Mouse (Mus musculus): ENCODE measurements around the gene Smyd4.

The Smyd4 gene

GRCm38 (mm10) chr11:75348199-75348889 lies at the start of gene Smyd4, which contains the start of gene Rpa1:
Gene Smyd4, plus strand, starts transcription at chr11:75348433.
Gene Rpa1, minus strand, starts transcription at chr11:75348324.
- peak; percentile 83 to 92 for DNase-seq (ENCODE audit: low spot score in 2 of 2)

- no peak for DNase-seq (ENCODE audit: low spot score in 2 of 2)
Observed at GRCm38 (mm10) chr11:75298491-75298890, 49.7 kb upstream of the Smyd4 start.

DNA sequence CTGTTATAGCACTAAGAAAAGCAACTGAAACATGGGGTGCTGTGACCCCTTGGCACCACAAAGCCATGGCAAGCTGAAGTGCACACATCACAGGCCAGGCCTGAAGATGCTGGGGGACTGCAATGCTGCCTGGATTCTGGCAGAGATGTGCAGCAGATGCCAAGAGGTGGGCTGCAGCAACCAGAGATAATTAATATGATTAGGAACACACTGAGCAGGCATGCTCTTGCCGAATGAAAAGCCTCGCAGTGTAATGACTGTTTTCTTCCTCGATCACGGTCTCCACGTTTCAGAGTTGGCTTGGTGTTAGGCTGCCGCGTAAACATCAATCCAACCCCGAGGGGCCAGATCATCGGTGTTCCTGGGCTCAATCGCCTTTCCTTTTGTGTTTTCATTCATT lies 48.4 kb upstream of the Smyd4 start:
- no peak for DNase-seq (ENCODE audit: low spot score in 2 of 2)

DNA sequence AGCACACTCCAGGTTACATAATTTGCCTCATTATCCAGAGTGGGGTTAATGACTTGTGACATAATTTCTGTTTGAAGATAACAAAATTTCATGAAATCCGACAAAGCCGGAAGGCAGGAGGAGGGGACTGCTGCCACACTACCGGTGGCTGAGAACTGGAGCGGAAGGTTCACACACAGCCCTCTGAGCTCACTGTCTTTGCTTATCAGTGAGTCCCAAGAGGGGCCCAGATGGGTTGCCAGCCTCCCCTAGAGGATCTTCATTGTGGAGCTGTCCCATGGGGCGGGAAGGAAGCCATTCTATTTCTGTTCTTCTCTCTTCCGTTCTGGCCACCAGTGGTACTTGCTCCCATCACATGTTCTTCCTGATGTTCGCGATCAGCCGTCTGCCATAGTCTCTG lies 47.3 kb upstream of the Smyd4 start:
- DNase-seq (ENCODE audit: low spot score in 2 of 2), result no peak

DNA sequence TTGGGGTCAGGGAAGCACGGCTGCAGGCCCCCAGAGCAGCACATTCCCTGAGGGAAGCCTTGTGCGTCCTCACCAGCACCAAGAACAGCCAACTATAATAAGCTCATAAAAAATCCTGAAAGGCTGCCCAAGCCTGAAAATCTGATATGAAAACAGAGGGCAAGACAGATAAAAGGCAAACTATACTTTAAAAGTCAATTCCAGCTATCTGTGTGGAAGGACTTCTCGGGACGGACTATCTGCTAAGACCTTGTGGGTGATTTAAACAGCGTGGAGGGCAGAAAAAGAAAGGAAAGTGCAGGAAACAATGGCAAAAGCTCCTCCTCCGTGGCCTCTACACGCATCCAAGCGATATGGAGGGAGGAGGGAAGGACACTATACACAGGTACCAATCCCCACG lies 43.4 kb upstream of the Smyd4 start:
- no peak for DNase-seq (ENCODE audit: low spot score in 2 of 2)

DNA sequence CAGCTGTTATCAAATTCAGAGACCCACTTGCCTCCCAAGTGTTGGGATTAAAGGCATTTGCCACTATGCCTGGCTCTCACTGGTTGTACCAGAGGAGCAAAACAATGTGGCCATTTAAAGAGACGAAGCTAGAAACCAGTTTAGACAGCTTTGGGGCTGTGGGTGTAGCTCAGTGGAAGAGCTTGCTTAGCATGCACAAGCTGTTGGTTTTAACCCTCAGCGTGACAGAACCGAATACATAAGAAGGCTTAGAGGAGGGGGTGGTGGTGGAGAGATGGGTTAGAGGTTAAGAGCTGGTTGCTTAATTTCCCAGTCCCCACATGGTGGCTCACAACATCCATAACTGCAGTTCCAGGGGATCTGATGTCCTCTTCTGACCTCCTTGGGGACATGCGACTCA lies 39.6 kb upstream of the Smyd4 start:
- no peak for DNase-seq (ENCODE audit: low spot score in 2 of 2)

- no peak for DNase-seq (ENCODE audit: low spot score in 2 of 2)
Observed at GRCm38 (mm10) chr11:75310813-75311212, 37.4 kb upstream of the Smyd4 start.

DNA sequence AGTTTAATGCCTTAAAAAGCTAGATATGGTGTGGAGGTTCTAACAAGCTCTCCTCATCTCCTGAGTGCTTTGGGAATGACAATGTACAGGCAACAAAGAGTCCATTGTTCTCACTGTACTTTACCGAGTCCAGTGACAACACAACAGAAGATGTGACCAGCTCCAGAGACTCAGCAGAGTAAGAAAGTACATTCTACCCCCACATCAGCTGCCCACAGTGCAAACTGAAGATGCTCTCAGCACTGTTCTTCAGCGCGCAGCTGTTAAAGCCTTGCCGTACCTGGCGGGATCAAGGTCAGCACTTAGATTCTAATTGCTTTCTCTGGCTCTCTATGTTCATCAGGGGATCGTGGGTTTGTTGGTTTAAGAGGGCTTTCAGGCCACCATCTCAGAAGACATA lies 36.5 kb upstream of the Smyd4 start:
- DNase-seq (ENCODE audit: low spot score in 2 of 2), result no peak

GRCm38 (mm10) chr11:75313834-75314233 lies 34.4 kb upstream of the Smyd4 start:
- DNase-seq (ENCODE audit: low spot score in 2 of 2), result no peak

- no peak for DNase-seq (ENCODE audit: low spot score in 2 of 2)
Observed at GRCm38 (mm10) chr11:75318351-75319221, 29.6 kb upstream of the Smyd4 start.

DNA sequence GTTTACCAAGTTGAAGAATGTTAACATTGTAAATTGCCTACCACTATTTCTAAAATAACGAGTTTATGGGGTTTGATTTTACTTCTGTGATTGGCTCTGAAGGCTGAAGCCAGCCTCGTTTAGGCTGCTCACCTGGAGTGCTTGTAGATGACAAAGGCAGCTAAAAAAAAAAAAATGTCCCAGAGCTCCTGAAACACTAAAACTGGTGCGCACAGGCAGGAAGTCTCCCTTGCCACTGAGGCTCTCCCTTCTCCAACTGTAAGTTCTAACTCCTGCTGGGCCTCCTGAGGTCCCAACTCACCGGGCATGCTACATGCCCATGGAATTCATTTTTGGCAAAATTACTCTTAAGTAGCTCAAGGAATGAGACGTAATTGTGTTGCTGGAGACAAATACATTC lies 29.0 kb upstream of the Smyd4 start:
- DNase-seq (ENCODE audit: low spot score in 2 of 2), result no peak

DNA sequence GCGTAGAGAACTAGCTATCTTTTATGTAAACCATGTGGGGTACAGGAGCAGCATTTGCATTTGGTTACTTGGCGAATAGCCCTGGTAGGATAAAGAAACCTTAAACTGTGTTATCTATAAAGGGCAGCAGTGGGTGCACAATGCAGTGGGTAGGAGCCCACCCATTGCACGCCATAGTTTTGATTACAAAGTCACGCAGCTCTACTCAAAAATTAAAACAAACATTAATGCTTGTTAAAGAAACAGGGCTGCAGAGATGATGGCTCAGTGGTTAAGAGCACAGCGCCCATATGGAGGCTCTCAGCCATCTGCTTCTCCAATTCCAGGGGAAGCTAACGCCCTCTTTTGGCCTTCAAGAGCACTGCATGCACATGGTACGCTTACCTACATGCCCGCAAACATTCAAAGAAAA lies 24.9 kb upstream of the Smyd4 start:
- no peak for DNase-seq (ENCODE audit: low spot score in 2 of 2)

- DNase-seq (ENCODE audit: low spot score in 2 of 2), result no peak
Observed at GRCm38 (mm10) chr11:75324433-75324832, 23.8 kb upstream of the Smyd4 start.

DNA sequence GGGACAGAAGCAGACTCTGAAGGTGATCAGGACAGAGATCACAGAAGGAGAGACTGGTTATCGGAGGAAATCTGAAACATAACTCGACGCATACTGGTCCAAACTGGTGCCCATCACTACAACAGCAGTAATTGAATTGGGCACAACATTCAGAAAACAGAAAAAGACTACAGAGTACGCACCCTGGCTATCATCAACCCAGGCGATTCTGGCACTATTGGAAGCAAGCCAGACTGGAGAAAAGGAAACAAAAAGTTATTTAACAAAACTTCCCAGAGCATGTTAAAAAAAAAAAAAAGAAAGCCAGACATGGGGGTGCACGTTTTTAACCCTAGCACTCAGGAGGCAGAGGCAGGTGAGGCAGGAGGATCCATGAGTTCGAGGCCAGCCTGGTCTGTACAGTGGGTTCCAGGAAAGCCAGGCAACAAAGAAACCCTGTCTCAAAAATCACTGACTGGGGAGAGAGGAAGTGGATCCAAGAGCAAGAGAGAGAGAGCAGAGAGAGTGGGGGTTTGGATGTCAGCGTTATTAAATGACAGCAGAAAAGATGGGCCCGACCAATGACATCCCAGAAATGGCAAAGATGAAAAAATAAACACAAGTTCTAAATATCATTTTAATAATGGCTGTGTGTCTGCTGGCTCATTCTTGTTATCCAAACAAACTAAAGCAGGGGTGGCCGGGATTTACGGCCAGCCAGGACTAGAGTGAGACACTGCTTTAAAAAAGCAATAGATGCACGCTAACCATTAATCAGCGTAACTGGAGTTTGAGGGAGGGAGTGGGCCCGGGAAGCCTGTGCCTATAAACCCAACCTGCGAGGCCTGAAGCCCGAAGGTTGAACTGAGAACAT lies 22.9 kb upstream of the Smyd4 start:
- no peak for DNase-seq (ENCODE audit: low spot score in 2 of 2)

DNA sequence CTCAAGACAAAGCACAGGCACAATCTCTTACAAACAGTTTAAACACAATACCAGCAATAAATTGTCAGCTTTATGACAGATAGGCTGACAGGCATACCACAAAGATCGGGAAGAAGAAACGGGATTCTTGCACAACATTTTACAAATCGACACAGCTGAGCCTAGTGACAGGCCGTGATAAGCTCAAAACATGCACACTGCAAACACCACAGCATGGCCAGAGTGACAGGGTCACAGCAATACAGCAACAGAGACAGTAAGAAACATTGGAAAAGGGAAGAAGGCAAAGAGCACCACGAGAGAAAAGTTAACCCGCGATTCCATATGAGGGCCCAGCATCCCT lies 22.3 kb upstream of the Smyd4 start:
- no peak for DNase-seq (ENCODE audit: low spot score in 2 of 2)

DNA sequence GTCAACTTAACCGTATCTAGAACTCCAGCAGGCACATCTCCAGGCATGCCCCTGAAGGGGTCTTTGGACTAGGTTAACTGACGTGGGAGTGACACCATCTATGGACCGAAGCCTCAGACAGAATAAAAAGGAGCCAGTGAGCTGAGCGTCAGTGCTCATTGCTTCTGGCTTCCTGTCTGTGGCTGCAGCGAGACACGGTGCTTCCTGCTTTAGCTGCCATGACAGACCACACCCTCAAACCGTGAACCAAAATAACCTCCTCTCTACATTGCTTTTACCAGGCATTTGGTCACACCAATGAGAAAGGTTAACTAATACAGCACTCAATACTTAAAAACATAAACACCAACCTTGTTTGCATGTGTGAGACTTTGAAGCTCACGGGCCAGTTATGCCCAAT lies 11.6 kb upstream of the Smyd4 start:
- DNase-seq (ENCODE audit: low spot score in 2 of 2), result no peak

GRCm38 (mm10) chr11:75337246-75337645 lies 11.0 kb upstream of the Smyd4 start:
- DNase-seq (ENCODE audit: low spot score in 2 of 2), result no peak

GRCm38 (mm10) chr11:75340076-75340475 lies 8.2 kb upstream of the Smyd4 start:
- DNase-seq (ENCODE audit: low spot score in 2 of 2), result no peak

DNA sequence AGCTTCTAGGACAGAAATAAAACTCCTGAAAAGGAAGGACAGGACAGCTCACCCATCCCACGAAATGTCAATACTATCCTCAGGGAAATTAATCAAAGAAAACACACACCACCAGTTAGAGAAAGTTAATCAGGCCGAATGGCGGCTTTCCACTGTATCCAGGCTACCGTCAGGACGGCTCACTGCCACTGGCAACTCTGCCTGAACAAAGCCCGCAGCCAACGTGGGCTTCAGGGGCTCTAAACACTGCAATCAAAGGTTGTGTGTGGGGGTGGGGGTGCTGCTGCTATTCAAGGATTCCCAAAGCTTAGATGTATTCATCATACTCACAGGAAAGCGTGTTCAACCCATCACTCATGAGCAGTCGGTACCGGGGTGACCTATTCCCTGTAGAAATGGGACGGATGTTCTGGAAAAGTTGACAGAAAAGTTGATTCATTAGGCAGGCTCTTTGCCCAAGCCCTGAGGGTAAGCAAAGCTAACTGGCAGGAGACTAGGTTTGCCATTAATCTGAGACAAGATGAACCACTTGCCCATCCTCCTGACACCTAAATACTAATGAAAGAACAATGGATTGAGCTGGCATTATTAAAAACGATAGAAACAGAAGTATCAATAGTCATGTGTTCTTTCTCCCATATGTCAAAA lies 7.4 kb upstream of the Smyd4 start:
- DNase-seq (ENCODE audit: low spot score in 2 of 2), result no peak

DNA sequence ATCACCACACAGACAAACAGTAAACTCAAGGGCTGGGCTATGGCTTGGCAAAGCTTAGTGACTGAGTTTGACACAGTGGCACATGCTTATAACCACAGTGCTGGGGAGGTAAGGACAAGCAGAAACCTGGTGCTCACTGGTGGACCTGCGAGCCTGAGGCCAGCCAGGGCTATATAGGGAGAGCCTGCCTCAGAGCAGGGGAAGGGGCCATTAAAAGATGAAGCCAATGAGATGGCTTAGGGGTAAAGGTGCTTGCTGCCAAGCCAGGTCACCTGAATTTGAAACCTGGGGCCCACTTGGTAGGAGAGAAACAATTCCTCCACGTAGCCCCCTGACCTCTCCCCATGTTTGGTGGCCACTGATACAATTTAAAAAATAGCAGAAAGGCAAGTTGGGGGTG lies 5.1 kb upstream of the Smyd4 start:
- no peak for DNase-seq (ENCODE audit: low spot score in 2 of 2)

DNA sequence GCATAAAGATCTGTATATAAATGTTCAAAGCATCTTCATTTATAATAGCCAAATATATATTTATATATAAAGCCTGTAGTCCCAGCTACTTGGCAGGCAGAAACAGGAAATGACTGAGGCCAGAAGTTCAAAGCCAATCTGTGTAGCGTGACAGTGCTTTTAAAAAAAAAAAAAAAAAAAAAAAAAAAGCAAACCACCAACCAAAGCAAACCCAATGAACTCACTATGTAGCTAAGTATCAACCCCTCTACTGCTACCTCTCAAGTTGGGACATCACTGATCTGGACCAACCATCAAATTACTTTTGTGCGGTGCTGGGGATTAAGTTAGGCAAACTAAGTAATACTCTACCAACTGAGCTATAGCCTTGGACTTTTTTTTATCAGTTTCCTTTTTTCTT lies 4.1 kb upstream of the Smyd4 start:
- DNase-seq (ENCODE audit: low spot score in 2 of 2), result no peak

DNA sequence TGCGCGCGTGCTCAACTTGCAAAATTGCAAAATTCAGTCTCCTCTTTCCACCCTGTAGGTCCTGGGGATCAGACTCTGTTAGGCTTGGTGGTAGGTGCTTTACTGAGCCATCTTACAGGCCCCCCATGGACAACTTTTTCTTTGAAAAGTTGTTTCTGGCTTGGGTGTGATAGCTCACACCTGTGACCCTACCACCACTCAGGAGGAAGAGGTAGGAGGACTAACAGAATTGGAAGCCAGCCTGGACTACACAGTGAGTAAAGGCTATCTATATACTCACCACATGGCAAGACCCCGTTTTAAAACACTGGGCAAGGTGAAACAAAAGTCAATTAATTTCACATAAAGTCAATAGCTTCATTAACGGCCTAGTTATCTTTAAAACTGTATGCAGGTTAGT lies 3.5 kb upstream of the Smyd4 start:
- DNase-seq (ENCODE audit: low spot score in 2 of 2), result no peak

Data from urinary bladder, adult 18-20 months (tissue).